Mouse (Mus musculus): ENCODE results near the gene Bbs10. TPM values are rescaled to one million over a fixed set of nuclear protein-coding genes. Genes with fewer than 3 reads are reported as not detected.

The Bbs10 gene
- polyA plus RNA-seq, 1 experiment from 2014 or later = 4.1 TPM

GRCm38 (mm10) chr10:111315940-111316339 lies 17.5 kb downstream of the Bbs10 start:
- Histone ChIP-seq H3K27me3 (replicated peaks; ENCODE audit: control insufficient read depth, insufficient read depth, low read length) (no peaks in the 10 kb centered on the region), H3K4me1 (ENCODE audit: control insufficient read depth, insufficient read depth, low read length) (no peaks in the 10 kb centered on the region), H3K9me3 (ENCODE audit: control insufficient read depth, low read length) (peaks cover 3% of the 10 kb centered on the region; the same call in 1 of the 2 replicates), H3K4me2 (ENCODE audit: low read depth, low read length) (no peak overlapping the region), H3K4me3 (ENCODE audit: low read length) (no peak overlapping the region), H3K9ac (ENCODE audit: low read depth, low read length) (no peak overlapping the region), H3K36me3 (ENCODE audit: control insufficient read depth, insufficient read depth, low read length) (no peaks in the 10 kb centered on the region), H3K27ac (ENCODE audit: low read length) (no peak overlapping the region)
- no peak for ATAC-seq
- 86% methylated on average over 3 of the region's 3 CpGs for WGBS

DNA sequence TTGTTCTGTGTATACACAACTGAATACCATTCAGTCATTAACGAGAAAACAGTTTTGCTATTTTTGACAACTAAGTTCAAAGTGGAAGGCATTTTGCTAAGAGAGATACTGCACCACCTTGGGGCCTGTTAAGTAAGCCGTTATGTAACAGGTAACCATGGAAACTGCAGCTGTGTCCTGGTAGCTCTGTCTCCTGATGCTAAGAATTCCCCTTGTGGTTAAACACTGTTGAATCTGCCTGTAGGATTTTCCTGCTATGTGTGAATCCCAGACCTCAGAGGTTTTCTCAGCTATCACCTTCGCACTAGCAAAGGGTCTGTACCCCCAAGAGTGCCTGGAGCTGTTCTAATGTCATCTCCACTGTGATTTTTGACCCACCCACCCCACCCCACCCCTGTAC lies 19.5 kb downstream of the Bbs10 start:
- Histone ChIP-seq H3K27me3 (replicated peaks; ENCODE audit: control insufficient read depth, insufficient read depth, low read length) (no peaks in the 10 kb centered on the region), H3K4me3 (ENCODE audit: low read length) (no peak overlapping the region), H3K4me1 (ENCODE audit: control insufficient read depth, insufficient read depth, low read length) (no peaks in the 10 kb centered on the region), H3K36me3 (ENCODE audit: control insufficient read depth, insufficient read depth, low read length) (no peaks in the 10 kb centered on the region), H3K9me3 (ENCODE audit: control insufficient read depth, low read length) (peaks cover 3% of the 10 kb centered on the region; the same call in 1 of the 2 replicates), H3K4me2 (ENCODE audit: low read depth, low read length) (no peak overlapping the region), H3K27ac (ENCODE audit: low read length) (no peak overlapping the region), H3K9ac (ENCODE audit: low read depth, low read length) (no peak overlapping the region)
- 59% methylated on average over 3 of the region's 3 CpGs for WGBS
- no peak for ATAC-seq

- no peak overlapping the region for H3K4me2 ChIP-seq (ENCODE audit: low read depth, low read length)
- no peaks in the 10 kb centered on the region for H3K27me3 ChIP-seq (replicated peaks; ENCODE audit: control insufficient read depth, insufficient read depth, low read length)
- no peak overlapping the region for H3K4me3 ChIP-seq (ENCODE audit: low read length)
- H3K27ac ChIP-seq (ENCODE audit: low read length) = no peak overlapping the region
- H3K4me1 ChIP-seq (ENCODE audit: control insufficient read depth, insufficient read depth, low read length) = no peaks in the 10 kb centered on the region
- no peaks in the 10 kb centered on the region for H3K36me3 ChIP-seq (ENCODE audit: control insufficient read depth, insufficient read depth, low read length)
- peaks cover 3% of the 10 kb centered on the region; the same call in 1 of the 2 replicates for H3K9me3 ChIP-seq (ENCODE audit: control insufficient read depth, low read length)
- no peak overlapping the region for H3K9ac ChIP-seq (ENCODE audit: low read depth, low read length)
- WGBS = 85% methylated on average over 9 of the region's 9 CpGs
- no peak for ATAC-seq
These were observed 20.5 kb downstream of the Bbs10 start for GRCm38 (mm10) chr10:111318805-111319500.

GRCm38 (mm10) chr10:111320579-111320978 lies 22.1 kb downstream of the Bbs10 start:
- Histone ChIP-seq H3K4me1 (ENCODE audit: control insufficient read depth, insufficient read depth, low read length) (no peaks in the 10 kb centered on the region), H3K4me3 (ENCODE audit: low read length) (no peak overlapping the region), H3K9ac (ENCODE audit: low read depth, low read length) (no peak overlapping the region), H3K27ac (ENCODE audit: low read length) (no peak overlapping the region), H3K36me3 (ENCODE audit: control insufficient read depth, insufficient read depth, low read length) (no peaks in the 10 kb centered on the region), H3K9me3 (ENCODE audit: control insufficient read depth, low read length) (peaks cover 3% of the 10 kb centered on the region; the same call in 1 of the 2 replicates), H3K27me3 (replicated peaks; ENCODE audit: control insufficient read depth, insufficient read depth, low read length) (no peaks in the 10 kb centered on the region), H3K4me2 (ENCODE audit: low read depth, low read length) (no peak overlapping the region)
- no peak for ATAC-seq

DNA sequence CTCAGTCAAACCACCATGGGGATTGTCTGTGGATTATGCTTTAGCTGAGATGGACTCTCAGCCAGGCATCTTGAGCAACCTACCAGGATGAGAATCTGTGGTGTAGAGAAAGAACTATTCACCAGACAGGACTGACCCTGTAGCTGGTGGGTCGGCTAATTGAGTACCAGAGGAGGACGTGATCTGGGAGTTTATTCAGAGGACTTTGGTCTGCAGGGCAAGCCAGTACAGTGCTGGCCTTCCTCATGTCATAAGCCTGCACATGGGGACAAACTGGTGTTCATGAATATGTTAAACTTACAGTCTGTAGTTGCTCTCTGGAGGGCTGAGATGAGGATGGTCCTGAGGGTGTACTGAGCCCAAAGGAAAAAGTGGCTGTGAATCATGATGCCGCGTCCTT lies 29.5 kb downstream of the Bbs10 start:
- H3K27ac ChIP-seq (ENCODE audit: low read length) = no peak overlapping the region
- WGBS = 75% methylated on average over 4 of the region's 4 CpGs
- no peak overlapping the region for H3K9ac ChIP-seq (ENCODE audit: low read depth, low read length)
- no peak overlapping the region for H3K4me3 ChIP-seq (ENCODE audit: low read length)
- no peak for ATAC-seq
- no peaks in the 10 kb centered on the region for H3K9me3 ChIP-seq (ENCODE audit: control insufficient read depth, low read length)
- H3K4me2 ChIP-seq (ENCODE audit: low read depth, low read length) = no peak overlapping the region
- no peaks in the 10 kb centered on the region for H3K4me1 ChIP-seq (ENCODE audit: control insufficient read depth, insufficient read depth, low read length)
- no peaks in the 10 kb centered on the region for H3K36me3 ChIP-seq (ENCODE audit: control insufficient read depth, insufficient read depth, low read length)
- no peaks in the 10 kb centered on the region for H3K27me3 ChIP-seq (replicated peaks; ENCODE audit: control insufficient read depth, insufficient read depth, low read length)

GRCm38 (mm10) chr10:111329326-111329725 lies 30.8 kb downstream of the Bbs10 start:
- Histone ChIP-seq H3K27me3 (replicated peaks; ENCODE audit: control insufficient read depth, insufficient read depth, low read length) (no peaks in the 10 kb centered on the region), H3K4me1 (ENCODE audit: control insufficient read depth, insufficient read depth, low read length) (no peaks in the 10 kb centered on the region), H3K9ac (ENCODE audit: low read depth, low read length) (no peak overlapping the region), H3K9me3 (ENCODE audit: control insufficient read depth, low read length) (no peaks in the 10 kb centered on the region), H3K36me3 (ENCODE audit: control insufficient read depth, insufficient read depth, low read length) (no peaks in the 10 kb centered on the region), H3K4me2 (ENCODE audit: low read depth, low read length) (no peak overlapping the region), H3K27ac (ENCODE audit: low read length) (no peak overlapping the region), H3K4me3 (ENCODE audit: low read length) (no peak overlapping the region)
- WGBS = 85% methylated on average over 5 of the region's 5 CpGs
- ATAC-seq = no peak

- Histone ChIP-seq H3K9ac (ENCODE audit: low read depth, low read length) (no peak overlapping the region), H3K4me1 (ENCODE audit: control insufficient read depth, insufficient read depth, low read length) (no peaks in the 10 kb centered on the region), H3K4me3 (ENCODE audit: low read length) (no peak overlapping the region), H3K36me3 (ENCODE audit: control insufficient read depth, insufficient read depth, low read length) (no peaks in the 10 kb centered on the region), H3K9me3 (ENCODE audit: control insufficient read depth, low read length) (no peaks in the 10 kb centered on the region), H3K27me3 (replicated peaks; ENCODE audit: control insufficient read depth, insufficient read depth, low read length) (no peaks in the 10 kb centered on the region), H3K27ac (ENCODE audit: low read length) (no peak overlapping the region), H3K4me2 (ENCODE audit: low read depth, low read length) (no peak overlapping the region)
- no peak for ATAC-seq
- 97% methylated on average over 2 of the region's 2 CpGs for WGBS
These were observed 36.4 kb downstream of the Bbs10 start for GRCm38 (mm10) chr10:111334902-111335301.

DNA sequence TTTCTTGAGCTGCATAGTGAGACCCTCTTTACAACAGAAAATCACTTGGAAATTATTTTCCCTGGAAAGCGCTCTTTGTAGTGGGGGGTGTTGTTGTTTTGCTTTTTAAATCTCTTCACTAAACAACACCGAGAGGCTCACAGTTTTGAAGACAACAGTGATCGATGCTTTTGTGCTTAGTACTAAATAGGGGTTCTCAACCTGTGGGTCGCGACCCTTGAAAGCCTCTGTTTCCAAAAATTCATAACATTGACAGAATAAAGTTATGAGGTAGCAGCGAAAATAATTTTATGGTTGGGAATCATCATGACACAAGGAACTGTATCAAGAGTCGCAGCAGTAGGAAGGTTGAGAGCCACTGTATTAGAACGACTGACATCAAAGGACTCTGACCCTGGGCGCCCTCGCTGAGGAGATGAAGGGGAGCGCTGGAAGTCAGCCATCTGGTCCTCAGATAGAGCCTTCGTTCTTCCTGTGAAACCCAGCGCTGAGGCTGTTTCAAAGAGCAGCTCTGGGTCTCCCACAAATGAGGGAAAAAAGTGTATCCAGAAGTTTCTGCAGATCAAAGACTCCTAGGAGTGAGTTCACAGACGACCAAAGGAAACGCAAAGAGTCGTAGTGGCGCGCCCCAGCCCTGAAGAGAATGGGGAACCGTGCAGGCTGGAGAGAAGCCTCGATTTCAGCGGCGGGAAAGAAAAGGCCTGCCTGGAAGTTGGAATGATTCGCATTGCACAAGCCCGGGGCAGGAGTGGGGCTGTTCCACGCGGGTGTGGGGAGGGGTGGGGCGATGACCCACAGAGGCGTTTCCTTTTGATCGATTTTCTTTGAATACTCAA lies 37.3 kb downstream of the Bbs10 start:
- H3K27me3 ChIP-seq (replicated peaks; ENCODE audit: control insufficient read depth, insufficient read depth, low read length) = no peaks in the 10 kb centered on the region
- peak; percentile 84 for ATAC-seq
- H3K4me2 ChIP-seq (ENCODE audit: low read depth, low read length) = peak overlapping the region; percentile 68
- no peaks in the 10 kb centered on the region for H3K9me3 ChIP-seq (ENCODE audit: control insufficient read depth, low read length)
- no peak overlapping the region for H3K27ac ChIP-seq (ENCODE audit: low read length)
- WGBS = 19% methylated on average over 29 of the region's 29 CpGs
- no peaks in the 10 kb centered on the region for H3K36me3 ChIP-seq (ENCODE audit: control insufficient read depth, insufficient read depth, low read length)
- H3K4me3 ChIP-seq (ENCODE audit: low read length) = peak overlapping the region; percentile 36
- H3K4me1 ChIP-seq (ENCODE audit: control insufficient read depth, insufficient read depth, low read length) = no peaks in the 10 kb centered on the region
- peak overlapping the region; percentile 58 for H3K9ac ChIP-seq (ENCODE audit: low read depth, low read length)

DNA sequence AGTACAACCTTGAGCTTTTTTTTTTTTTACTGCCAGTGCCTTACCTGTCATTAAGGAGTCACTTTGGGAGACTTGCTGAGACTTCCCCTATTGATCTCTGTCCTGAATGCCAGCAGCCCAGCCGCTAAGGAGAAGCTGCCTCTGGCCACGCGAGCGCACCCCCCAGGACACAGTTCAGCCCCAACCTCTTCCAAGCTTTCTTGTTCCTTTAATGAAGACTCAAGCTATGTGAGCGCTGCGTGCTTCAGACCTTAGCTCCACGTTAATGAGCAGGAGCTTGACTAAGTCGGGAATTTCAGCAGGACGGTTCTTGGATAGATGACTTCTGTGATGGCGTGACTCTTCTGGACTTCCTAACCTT lies 37.9 kb downstream of the Bbs10 start:
- H3K36me3 ChIP-seq (ENCODE audit: control insufficient read depth, insufficient read depth, low read length) = no peaks in the 10 kb centered on the region
- peak overlapping the region; percentile 36 for H3K4me3 ChIP-seq (ENCODE audit: low read length)
- WGBS = 14% methylated on average over 10 of the region's 10 CpGs
- no peak overlapping the region for H3K9ac ChIP-seq (ENCODE audit: low read depth, low read length)
- H3K27ac ChIP-seq (ENCODE audit: low read length) = no peak overlapping the region
- H3K9me3 ChIP-seq (ENCODE audit: control insufficient read depth, low read length) = no peaks in the 10 kb centered on the region
- peak overlapping the region; percentile 68 for H3K4me2 ChIP-seq (ENCODE audit: low read depth, low read length)
- peak; percentile 59 for ATAC-seq
- H3K27me3 ChIP-seq (replicated peaks; ENCODE audit: control insufficient read depth, insufficient read depth, low read length) = no peaks in the 10 kb centered on the region
- H3K4me1 ChIP-seq (ENCODE audit: control insufficient read depth, insufficient read depth, low read length) = no peaks in the 10 kb centered on the region
